Mouse (Mus musculus): Measurements from ENCODE around the gene Ralgapb.
A peak's percentile ranks its signal among the peaks of the same experiment; 100 is the strongest.

Ralgapb gene

DNA sequence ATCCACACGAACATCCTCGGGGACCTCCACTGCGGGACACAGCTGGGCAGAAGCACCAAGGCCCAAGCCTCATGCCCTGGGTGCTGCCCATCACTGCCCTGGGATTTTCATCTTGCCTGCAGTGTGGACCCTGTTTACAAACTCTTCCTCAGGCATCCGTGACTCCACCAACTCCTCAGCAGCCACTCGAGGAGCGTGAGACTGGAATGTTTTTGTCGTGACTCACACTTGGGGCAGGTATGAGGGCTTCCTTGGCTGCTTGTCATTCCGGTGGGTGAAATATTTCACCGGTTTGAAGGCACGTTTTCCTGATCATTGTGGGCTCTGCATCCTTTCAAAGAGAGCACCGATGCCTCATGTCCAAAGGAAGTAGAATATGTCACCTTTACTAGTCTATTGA is 109.4 kb downstream of the Ralgapb start:
- DNase-seq, result no peak

DNA sequence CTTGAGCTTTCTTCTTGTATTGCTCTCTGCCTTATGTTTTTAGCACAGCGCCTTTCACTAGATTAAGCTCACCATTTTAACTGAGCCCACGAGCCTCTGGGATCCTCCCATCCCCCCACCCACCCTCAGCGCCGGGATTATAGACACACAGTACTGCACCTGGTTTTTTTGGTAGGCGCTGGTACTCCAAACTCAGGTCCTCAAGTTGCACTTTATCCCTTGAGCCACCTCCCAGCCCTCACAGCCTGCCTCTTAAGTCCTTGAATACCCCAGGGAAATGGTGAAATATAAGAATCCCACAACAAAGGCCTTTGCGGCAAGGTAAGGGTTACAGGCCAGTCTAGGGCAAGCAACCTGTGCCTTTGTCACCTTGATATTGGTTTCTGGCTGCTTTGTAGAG is 110.2 kb downstream of the Ralgapb start:
- no peak for DNase-seq

DNA sequence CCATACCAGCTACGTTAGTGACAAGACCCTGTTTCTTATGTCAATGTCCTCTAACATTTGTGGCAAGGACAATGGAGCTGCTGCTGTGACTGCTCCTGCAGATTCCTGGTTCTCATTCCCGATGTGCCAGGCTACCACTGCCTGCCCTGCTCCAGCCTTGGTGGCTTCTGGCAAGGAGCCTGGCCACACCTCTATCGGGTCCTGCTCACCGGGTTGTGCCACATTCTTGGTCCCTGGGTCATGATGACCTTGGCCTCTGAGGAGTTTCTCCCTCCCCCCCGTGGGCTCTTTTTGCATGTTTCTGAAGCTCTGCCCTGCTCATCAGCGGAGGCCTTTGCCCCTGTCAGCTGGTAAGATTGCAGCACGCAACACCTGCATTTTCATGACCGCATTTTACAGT is 113.4 kb downstream of the Ralgapb start:
- DNase-seq, result peak; percentile 67 to 77

DNA sequence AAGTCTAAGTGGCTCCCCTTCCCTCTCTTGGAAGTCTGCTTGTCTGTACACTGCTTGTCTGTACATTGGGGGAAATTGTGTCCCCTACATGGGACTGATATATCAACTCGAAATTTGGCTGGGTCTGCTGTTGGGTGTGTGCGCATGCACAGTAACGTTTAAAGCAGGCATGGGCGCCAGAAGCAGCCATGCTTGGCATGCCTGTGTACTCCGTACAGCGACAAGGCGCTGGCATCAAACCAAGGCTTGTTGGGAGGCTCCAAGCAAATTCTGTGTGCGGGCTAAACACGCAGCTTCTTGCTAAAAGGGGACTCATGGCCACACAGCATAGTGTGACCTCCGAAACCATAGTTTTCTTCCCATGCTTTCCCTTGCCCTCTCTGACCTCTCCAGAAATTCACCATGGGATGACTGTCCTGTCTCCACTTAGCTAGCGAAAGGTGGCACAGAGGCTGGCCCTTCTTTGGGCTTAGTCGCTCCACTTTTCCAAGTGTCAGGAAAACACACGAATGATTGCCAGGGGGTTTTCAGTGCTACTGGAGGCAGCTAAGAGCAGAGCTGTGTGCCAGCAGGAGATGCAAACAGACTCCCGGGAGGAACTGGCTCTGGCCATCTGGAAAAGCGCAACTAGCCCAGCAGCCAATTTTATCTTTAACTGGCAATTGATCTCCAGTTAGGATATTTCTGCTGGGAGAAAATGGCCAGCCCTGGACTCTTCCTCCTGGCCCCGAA is 114.6 kb downstream of the Ralgapb start:
- peak in 1 of 2 experiments; percentile 26 for DNase-seq

DNA sequence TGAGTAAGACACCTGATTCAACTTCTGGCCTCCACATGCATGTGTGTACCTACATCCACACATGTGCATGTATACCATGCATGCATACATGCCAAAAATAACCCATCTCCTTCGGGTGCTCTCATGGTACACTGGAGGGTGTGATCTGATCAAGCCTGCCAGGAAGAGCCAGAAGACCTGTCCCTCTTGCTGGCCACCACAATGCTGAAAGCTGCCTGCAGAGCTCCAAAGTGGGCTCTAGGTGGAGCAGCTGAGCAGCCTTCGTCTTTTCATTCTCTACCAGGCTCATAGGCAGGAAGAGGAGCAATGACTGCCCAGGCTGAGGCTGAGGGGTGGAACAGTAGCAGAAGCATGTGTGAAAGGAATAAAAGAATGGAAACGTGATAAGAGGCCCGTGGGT is 124.4 kb downstream of the Ralgapb start:
- DNase-seq, result peak; percentile 27 to 66

DNA sequence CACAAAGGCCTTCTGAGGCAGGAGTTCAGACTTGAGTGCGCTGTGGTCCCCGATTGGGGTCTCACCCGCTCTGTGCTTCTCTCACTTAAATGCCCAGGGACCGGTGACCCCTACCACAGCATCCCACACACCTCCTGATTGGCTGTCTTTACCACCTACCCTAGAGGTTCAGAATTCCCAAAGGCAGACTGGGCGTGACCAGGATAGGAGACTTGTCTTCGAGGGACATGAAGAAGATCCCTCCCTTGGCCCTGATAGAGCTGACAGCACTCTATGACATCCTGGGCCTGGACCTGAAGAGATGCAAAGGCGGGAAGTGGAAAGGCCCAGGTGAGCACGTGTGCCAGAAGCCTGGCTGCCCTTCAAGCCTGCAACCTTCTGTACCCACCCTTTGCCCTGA is 124.9 kb downstream of the Ralgapb start:
- DNase-seq, result no peak

DNA sequence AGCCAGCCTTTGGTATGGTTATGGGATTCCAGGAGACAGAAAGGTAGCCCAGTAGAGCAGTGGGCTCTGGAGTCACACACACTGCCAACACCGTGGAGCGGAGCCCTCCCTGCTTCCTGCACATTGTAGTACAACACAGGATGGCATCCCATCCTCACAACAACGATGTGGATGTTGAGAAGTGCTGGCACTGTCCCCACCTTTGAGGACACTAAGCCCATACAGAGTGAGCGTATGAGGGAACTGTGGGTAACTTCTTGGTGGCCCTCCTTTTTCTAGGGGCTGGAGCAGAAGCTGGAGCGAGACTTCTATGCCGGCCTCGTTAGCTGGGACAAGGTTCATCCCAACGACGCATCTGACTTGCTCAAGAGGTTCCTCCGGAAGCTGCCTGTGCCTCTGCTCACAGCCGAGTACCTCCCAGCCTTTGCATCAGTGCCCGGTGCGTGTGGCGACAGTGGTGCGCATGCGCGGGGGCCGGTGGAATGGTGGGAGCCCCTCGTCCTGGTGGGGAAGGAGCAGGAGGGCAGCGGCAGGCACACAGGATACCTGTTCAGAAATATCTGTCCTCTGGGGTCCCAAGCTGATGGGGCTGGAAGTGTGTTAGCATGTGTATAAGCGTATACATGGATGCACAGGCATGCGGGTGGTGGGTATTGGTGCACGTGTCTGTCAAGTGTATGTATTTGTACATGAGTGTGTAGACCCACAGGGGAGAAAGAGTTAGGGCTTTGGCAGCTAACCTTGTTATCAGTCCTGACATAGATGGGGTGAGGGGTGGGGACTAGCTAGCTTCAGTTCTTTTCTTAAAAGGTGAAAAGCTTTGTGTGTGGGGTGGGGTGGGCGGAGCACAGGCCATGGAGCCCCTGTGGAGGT is 130.0 kb downstream of the Ralgapb start:
- no peak for DNase-seq

DNA sequence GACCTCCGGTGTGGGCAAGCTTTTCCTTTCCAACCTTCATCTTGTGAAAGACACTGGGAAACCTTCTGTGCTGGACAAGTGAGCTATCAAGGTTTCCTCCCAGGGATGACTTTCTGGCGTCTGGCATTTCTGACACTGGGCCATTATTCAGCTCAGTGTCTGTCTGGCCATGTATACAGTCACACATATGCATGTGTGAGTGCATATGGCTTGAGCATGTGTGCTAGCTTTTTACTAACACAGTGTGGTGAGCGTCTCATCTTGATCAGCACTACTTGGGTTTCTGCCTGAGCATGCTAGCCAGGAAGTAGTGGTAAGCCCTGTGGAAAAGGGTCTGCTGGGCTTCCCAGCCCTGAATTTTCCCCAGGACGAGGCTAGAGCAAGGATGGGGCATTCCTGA is 131.6 kb downstream of the Ralgapb start:
- DNase-seq, result no peak

DNA sequence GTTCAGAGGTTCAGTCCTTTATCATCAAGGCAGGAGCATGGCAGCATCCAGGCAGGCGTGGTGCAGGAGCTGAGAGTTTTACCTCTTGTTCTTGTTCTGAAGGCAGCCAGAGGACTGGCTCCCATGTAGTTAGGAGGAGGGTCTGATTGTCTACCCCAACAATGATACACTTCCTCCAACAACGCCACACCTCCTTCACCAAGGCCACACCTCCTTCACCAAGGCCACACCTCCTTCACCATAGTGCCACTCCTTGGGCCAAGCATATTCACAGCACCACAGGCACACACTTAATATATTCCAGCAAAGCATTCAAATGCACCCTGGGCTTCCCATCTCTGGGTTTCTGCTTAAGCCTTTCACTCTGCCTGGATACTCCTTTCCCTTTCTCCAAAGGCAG is 135.6 kb downstream of the Ralgapb start:
- DNase-seq, result no peak

DNA sequence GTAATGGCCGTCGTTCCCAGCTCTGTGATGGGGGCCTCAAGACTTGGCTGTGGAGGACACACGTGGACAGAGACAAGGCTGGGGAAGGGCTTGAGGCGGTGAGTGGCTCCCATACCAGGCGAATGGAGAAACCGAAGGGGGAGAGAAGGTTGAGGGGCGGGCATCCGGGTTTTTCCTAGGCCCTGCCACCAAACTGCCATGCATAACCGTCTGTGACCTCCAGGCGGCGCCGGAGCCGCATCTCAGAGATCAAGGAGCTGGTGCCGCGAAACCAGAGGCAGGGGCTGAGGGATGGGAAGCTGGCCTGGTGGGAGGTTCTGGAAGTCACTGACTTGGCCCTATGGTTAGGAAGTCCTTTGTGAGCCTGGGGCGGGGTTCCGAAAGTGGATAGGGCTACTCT is 137.1 kb downstream of the Ralgapb start:
- peak; percentile 35 to 74 for DNase-seq
